Mouse (Mus musculus) central nervous system, embryonic 18 days (tissue): ENCODE results near the gene Ssbp1. TPM values are rescaled to one million over a fixed set of nuclear protein-coding genes. Genes with fewer than 3 reads are reported as not detected.

Experiments
- polyA plus RNA-seq: library from polyadenylated mRNA; depleted of rRNA; stranded (reverse); fragments of >200 nt; gene quantifications from 2 replicates; pipeline ENCODE4 v1.2.3, GENCODE M21; 2012; rRNA removed

The Ssbp1 gene
- 63.9 and 72.0 TPM in 2 replicates for polyA plus RNA-seq

DNA sequence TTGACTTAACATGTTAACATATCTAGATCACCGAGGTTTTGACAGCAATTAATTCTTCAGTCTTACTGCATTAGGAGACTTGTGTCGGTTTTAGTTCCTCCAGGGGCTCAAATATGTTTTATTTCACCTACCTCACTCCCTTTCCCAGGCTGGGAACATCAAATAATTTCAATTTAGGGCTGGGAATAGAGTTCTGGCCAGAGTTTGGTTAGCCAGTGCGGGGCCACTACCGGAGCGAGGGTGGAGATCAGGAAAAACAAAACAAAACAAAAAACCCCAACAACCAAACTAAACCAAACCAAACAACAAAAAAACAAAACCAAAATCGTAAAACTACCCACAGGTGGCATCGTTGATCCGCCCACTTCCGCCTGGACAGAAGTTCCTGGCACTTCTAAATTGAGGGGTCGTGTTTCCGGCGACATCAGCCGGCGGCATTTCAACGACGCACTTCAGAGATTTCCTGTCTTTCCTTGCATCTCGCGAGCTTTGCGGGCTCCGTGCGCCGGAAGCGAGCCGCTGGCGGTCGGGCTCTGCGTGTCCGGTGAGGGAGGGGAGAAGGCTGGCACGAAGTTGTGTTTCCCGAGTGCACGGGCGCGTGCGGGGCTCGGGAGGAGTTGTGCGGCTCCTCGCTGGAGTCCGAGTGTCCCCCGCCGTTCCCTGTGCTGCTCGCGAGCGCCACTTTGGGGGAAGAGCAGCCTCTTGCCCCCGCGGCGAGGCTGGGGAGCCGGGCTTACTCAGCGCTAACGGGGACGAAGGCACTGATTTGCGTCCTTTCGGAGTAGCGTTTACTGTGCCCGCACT lies at the start of gene Ssbp1:
Ssbp1 (plus strand) TSS at position 437 of the 804 bp plus-strand sequence.

DNA sequence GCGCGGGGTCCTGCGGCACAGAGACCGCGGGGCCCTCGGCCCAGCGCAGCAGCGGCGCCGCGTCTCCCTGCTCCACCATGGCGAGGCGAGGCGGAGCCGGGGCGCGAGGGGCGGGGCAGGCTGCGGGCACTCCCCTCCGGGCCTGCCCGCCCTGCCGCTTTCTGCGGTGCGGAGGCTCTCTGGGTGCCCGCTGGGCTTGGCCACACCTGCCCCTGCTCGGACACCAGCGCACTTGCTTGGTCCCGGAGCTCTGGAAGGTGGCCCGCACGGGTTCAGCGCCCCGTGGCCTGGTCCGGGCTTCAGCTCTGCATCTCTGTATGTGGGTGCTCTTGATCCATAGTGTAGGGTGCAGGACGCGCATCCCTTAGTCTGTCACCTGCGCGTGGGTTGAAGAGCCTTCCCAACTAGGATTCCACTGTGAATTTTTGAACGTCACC lies 35.1 kb upstream of the Ssbp1 start, which contains the start of gene E330009J07Rik:
E330009J07Rik (minus strand) TSS at position 89 of the 437 bp plus-strand sequence.

DNA sequence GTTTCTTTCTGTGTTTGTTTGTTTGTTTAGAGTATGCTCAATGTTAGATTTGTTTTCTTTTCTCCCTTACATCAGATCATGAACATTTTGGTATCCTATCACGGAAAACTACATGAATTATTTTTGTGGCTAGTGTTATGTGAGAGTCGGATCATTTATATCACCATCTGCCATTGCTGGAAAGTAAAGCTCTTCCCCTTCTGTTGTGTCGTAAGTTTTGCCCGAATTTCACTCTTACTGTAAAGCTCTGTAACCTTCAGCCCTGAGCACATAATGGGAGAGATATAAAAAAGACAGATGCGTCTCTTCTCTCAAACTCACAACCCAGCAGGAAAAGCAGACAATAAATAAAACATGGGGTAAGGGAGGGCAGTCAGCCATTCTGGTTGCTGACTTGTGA lies 32.2 kb upstream of the Ssbp1 start, which contains the start of gene Wee2:
Wee2 (plus strand) TSS at position 153 of the 400 bp plus-strand sequence.

DNA sequence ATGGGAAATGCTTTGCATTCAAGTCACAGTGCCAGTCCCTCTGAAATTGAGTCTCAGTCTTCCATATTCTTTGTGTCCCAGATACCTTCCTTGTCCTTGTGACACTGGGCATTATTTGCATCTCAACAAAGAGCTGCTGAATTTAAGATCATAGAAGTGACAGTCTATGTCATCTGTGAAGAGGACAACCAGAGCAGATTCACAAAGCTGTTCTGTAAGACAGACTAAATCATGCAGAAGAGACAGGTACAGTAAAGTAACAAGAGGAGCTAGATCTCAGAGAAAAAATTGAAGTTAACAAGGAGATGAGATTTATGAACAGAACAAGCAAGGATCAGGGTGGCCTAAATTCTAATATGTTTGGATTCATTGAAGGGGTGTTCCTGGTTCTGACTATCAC lies 19.8 kb downstream of the Ssbp1 start, which contains the start of gene Tas2r137:
Tas2r137 (plus strand) TSS at position 301 of the 400 bp plus-strand sequence.

DNA sequence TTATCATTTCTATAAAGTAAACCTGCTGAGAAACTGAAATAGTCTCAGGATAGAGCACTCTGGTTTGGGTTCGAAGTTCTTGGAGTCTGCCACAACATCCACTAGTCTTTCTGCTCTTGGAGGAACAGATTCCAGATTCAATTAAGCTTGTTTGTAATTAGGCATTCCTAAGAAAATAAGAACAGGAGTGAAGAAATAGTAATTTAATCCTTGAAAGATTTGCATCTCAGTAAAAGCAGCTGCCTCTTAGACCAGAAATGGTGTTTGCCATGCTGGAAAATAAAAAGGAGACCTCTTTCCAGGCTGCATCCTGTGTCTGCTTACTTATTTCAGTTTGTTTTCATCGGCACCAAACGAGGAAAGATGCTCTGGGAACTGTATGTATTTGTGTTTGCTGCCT lies 22.1 kb downstream of the Ssbp1 start, which contains the start of gene Tas2r108:
Tas2r108 (plus strand) TSS at position 301 of the 400 bp plus-strand sequence.

DNA sequence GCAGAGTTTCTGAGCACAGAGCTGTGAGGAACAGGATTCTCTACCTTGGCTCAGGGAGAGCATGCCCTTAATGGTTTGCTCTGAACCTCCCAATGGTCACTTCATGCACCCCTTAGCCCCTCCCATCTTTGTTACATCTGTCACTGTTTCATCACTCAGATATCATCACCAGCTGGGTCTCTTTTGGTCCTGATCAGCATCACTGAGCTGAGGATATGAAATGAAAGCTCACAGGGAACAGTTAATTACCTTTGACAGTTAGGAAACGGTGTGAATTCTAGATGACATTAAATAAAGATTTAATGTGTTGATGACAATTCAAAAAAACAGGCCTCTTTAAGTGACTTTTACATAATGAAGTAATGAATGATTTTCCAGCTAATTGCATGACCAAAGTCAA lies 48.3 kb downstream of the Ssbp1 start, which contains the start of gene Prss37:
Prss37 (minus strand) TSS at position 101 of the 400 bp plus-strand sequence.

Other genes starting within 250 kb of the Ssbp1 start
- 58.8 and 61.4 TPM in 2 replicates for gene Agk, start 146.2 kb upstream of the Ssbp1 start, polyA plus RNA-seq
- gene E330009J07Rik, start 35.2 kb upstream of the Ssbp1 start, polyA plus RNA-seq: 16.3 and 18.1 TPM in 2 replicates
- gene Wee2, start 32.3 kb upstream of the Ssbp1 start, polyA plus RNA-seq: 0.10 and 0.24 TPM in 2 replicates
- 0.15 TPM in 1 of 2 replicates, not detected in the other for gene Tas2r137, start 19.9 kb downstream of the Ssbp1 start, polyA plus RNA-seq
- gene Tas2r108, start 22.2 kb downstream of the Ssbp1 start, polyA plus RNA-seq: 0.54 and 0.59 TPM in 2 replicates
- not detected in 2 replicates for gene Prss37, start 48.2 kb downstream of the Ssbp1 start, polyA plus RNA-seq
- gene Olfr461, start 83.7 kb downstream of the Ssbp1 start, polyA plus RNA-seq: not detected in 2 replicates
- 0.12 and 0.17 TPM in 2 replicates for gene Olfr460, start 98.1 kb downstream of the Ssbp1 start, polyA plus RNA-seq
- gene Clec5a, start 114.5 kb downstream of the Ssbp1 start, polyA plus RNA-seq: 0.40 and 0.56 TPM in 2 replicates
- not detected in 2 replicates for gene Tas2r138, start 142.0 kb downstream of the Ssbp1 start, polyA plus RNA-seq
- gene Mgam, start 157.5 kb downstream of the Ssbp1 start, polyA plus RNA-seq: 0.08 and 0.19 TPM in 2 replicates